Mouse (Mus musculus) midbrain, postnatal 0 days (tissue): ENCODE measurements at regions not wholly inside any gene's neighbourhood (a gene's known extent, or its start where the extent isn't known, plus 50 kb on each side); places are given as distances from the start of the nearest gene placed in this dataset.

Experiments used
- ATAC-seq: fragments of 200-750 bp; cut with Nextera tagmentation; 2 replicates; pipeline ENCODE4 v1.8.0; 2017; ENCODE audit warnings: moderate number of reproducible peaks, mild to moderate bottlenecking, moderate TSS enrichment, moderate library complexity; ENCODE audit not compliant: low FRiP score
- DNase-seq: peaks from one replicate; pipeline ENCODE4 v3.0.0-alpha.2; 2015; ENCODE audit warnings: low spot score
- H3K27ac ChIP-seq: fragments of 300-500 bp; sonication (generic); 2 replicates; pipeline ENCODE4 v1.5.1; 2014; ENCODE audit warnings: low read depth, mild to moderate bottlenecking, low read length, mixed read lengths
- H3K27me3 ChIP-seq: fragments of 300-500 bp; sonication (generic); 2 replicates; pipeline ENCODE4 v1.6.1; 2014; ENCODE audit warnings: low read length, control low read depth, mixed read lengths; ENCODE audit not compliant: insufficient read depth
- H3K36me3 ChIP-seq: fragments of 300-500 bp; sonication (generic); 2 replicates; pipeline ENCODE4 v1.6.1; 2014; ENCODE audit warnings: low read length, control low read depth, mixed read lengths; ENCODE audit not compliant: insufficient read depth
- H3K4me1 ChIP-seq: fragments of 300-500 bp; sonication (generic); 2 replicates; pipeline ENCODE4 v1.6.1; 2014; ENCODE audit warnings: mild to moderate bottlenecking, control low read depth, antibody characterized with exemption, low read length, mixed read lengths; ENCODE audit not compliant: insufficient read depth
- H3K4me2 ChIP-seq: fragments of 300-500 bp; sonication (generic); 2 replicates; pipeline ENCODE4 v1.6.1; 2014; ENCODE audit warnings: low read depth, mild to moderate bottlenecking, low read length, mixed read lengths; ENCODE audit not compliant: poor library complexity, severe bottlenecking
- H3K4me3 ChIP-seq: fragments of 300-500 bp; sonication (generic); 2 replicates; pipeline ENCODE4 v1.5.1; 2014; ENCODE audit warnings: low read depth, mild to moderate bottlenecking, low read length, moderate library complexity
- H3K9ac ChIP-seq: fragments of 300-500 bp; sonication (generic); replicated peaks from 2 replicates; pipeline ENCODE4 v1.6.1; 2014; ENCODE audit warnings: mild to moderate bottlenecking, low read length, moderate library complexity, mixed read lengths; ENCODE audit not compliant: poor library complexity, severe bottlenecking
- H3K9me3 ChIP-seq: fragments of 300-500 bp; sonication (generic); 2 replicates; pipeline ENCODE4 v1.6.1; 2016; ENCODE audit warnings: low read length, control low read depth
- CTCF ChIP-seq: IDR thresholded peaks from 2 replicates; pipeline ENCODE4 v1.5.1; 2016; ENCODE audit warnings: antibody characterized with exemption, mild to moderate bottlenecking
- WGBS: fragments of 180-500 bp; shearing (Covaris S2); extraction: QIAGEN DNeasy Blood & Tissue Kit; methylation state at CpG from one replicate; pipeline ENCODE4 v1.1.7; 2014; 5-methylcytosine and 5-hydroxymethylcytosine counted together

GRCm38 (mm10) chr1:12500442-12500841, 1086.5 kb downstream of the A830018L16Rik start:
- Histone ChIP-seq H3K4me2 (no peak overlapping the region), H3K9me3 (no peaks in the 10 kb centered on the region), H3K9ac (no peak overlapping the region), H3K27me3 (no peaks in the 10 kb centered on the region), H3K27ac (no peak overlapping the region), H3K36me3 (no peaks in the 10 kb centered on the region), H3K4me3 (no peak overlapping the region), H3K4me1 (no peaks in the 10 kb centered on the region)
- no peak for DNase-seq
- WGBS = 83% methylated on average over 3 of the region's 3 CpGs
- no peak for ATAC-seq
- no peak for TF ChIP-seq CTCF

- Histone ChIP-seq H3K4me1 (no peaks in the 10 kb centered on the region), H3K4me3 (no peak overlapping the region), H3K27me3 (no peaks in the 10 kb centered on the region), H3K9me3 (no peaks in the 10 kb centered on the region), H3K36me3 (no peaks in the 10 kb centered on the region), H3K27ac (no peak overlapping the region), H3K4me2 (no peak overlapping the region), H3K9ac (no peak overlapping the region)
- ATAC-seq (no peak), DNase-seq (no peak)
- no peak for TF ChIP-seq CTCF
- 64% methylated on average over 3 of the region's 3 CpGs for WGBS
Observed at GRCm38 (mm10) chr1:12507997-12508396, 1094.1 kb downstream of the A830018L16Rik start.

- DNase-seq (no peak), ATAC-seq (no peak)
- 63% methylated on average over 10 of the region's 10 CpGs for WGBS
- TF ChIP-seq CTCF = no peak
- Histone ChIP-seq H3K4me3 (no peak overlapping the region), H3K4me2 (no peak overlapping the region), H3K4me1 (no peaks in the 10 kb centered on the region), H3K9ac (no peak overlapping the region), H3K36me3 (no peaks in the 10 kb centered on the region), H3K9me3 (no peaks in the 10 kb centered on the region), H3K27me3 (no peaks in the 10 kb centered on the region), H3K27ac (no peak overlapping the region)
Observed at GRCm38 (mm10) chr1:12510129-12510816, 1096.4 kb downstream of the A830018L16Rik start.

- Histone ChIP-seq H3K27me3 (no peaks in the 10 kb centered on the region), H3K27ac (no peak overlapping the region), H3K36me3 (no peaks in the 10 kb centered on the region), H3K4me1 (no peaks in the 10 kb centered on the region), H3K9me3 (no peaks in the 10 kb centered on the region), H3K9ac (no peak overlapping the region), H3K4me3 (no peak overlapping the region), H3K4me2 (no peak overlapping the region)
- no peak for TF ChIP-seq CTCF
- ATAC-seq (no peak), DNase-seq (no peak)
- WGBS = 87% methylated on average over 4 of the region's 4 CpGs
Observed at GRCm38 (mm10) chr1:12519601-12520000, 1105.7 kb downstream of the A830018L16Rik start.

- H3K27me3 ChIP-seq = no peaks in the 10 kb centered on the region
- no peaks in the 10 kb centered on the region for H3K9me3 ChIP-seq
- no peaks in the 10 kb centered on the region for H3K4me1 ChIP-seq
- H3K4me2 ChIP-seq = no peak overlapping the region
- TF ChIP-seq CTCF = no peak
- DNase-seq (no peak), ATAC-seq (no peak)
- 82% methylated on average over 4 of the region's 4 CpGs for WGBS
- no peaks in the 10 kb centered on the region for H3K36me3 ChIP-seq
- H3K4me3 ChIP-seq = no peak overlapping the region
- no peak overlapping the region for H3K27ac ChIP-seq
- no peak overlapping the region for H3K9ac ChIP-seq
Observed at GRCm38 (mm10) chr1:12555859-12556258, 1142.0 kb downstream of the A830018L16Rik start.

GRCm38 (mm10) chr1:12571755-12572358, 1158.0 kb downstream of the A830018L16Rik start:
- no peak overlapping the region for H3K4me3 ChIP-seq
- H3K9ac ChIP-seq = no peak overlapping the region
- no peak overlapping the region for H3K27ac ChIP-seq
- no peak for TF ChIP-seq CTCF
- H3K9me3 ChIP-seq = no peaks in the 10 kb centered on the region
- no peak for ATAC-seq
- peak; percentile 11 for DNase-seq
- no peaks in the 10 kb centered on the region for H3K27me3 ChIP-seq
- no peaks in the 10 kb centered on the region for H3K4me1 ChIP-seq
- peak overlapping the region; percentile 1; the same call in 1 of the 2 replicates for H3K4me2 ChIP-seq
- 18% methylated on average over 7 of the region's 7 CpGs for WGBS
- H3K36me3 ChIP-seq = no peaks in the 10 kb centered on the region
